Mouse (Mus musculus): ENCODE data around the gene Zfp418.
"Not testable (repeated sequence)": the region's sequence is repeated elsewhere in the genome, so short reads cannot be mapped to it uniquely, and the experiment has no call there.

DNA sequence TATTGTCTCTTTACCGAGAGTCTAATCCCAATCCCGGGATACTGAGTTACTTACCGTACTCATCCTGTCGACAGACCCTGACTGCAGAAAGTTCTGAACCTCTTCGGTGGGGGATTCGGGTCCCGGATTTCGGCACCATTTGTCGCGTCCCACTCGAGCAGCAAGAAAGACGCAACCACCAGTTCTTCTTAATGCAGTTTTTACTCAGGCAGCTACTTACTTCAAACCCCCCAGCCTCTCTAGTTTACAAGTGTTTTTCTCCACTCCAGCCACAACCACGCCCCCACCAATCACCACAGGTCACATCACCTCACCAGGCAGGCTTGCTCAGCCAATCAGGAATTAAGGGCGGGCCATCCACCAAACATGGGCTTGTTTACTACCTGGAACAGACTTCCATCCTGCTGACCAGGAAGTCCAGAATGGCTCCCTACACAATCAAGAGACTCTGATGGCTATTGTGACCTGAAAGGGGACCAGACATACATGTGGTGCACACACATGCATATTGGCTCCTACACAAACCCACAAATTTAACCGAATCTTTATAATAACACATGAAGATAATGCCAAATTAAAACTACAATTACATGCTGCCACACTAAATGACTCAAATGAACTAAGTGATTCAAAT lies 40.5 kb upstream of the Zfp418 start:
- TF ChIP-seq CTCF (IDR thresholded peaks at IDR 0.05; ENCODE audit: extremely low read depth, insufficient read length, insufficient replicate concordance, low read depth, low read length); POLR2A (IDR thresholded peaks at IDR 0.05; ENCODE audit: low read depth, low read length): not testable (repeated sequence)

Data from small intestine, adult 2 months (tissue).